Mouse (Mus musculus) left cerebral cortex, adult 11 months (tissue): ENCODE data around the gene Dscaml1.
A peak's percentile ranks its signal among the peaks of the same experiment; 100 is the strongest.

Experiments used
- DNase-seq: peaks from one replicate; pipeline ENCODE4 v3.0.0; 2022; ENCODE audit warnings: low spot score

Gene Dscaml1

DNA sequence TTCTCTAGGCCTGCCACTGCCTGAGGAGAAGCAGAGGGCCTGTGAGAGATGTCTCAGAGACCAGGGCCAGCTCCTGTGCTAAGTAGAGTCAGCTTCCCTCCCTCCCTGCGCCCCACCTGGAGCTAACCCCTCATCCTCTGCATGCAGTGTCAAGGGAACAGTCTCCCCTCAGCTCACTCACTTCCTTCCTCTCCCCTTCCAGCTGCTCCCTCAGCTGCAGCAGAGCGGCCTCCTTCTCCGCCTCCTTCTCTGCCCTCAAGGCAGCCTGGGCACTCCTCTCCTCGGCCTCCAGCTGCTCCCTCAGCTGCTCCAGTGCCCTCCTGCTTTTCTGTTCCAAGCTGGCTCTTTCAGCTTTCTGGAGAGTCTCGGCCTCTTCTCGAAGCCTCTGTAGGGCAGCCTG is 352.8 kb downstream of the Dscaml1 start:
- DNase-seq, result no peak

DNA sequence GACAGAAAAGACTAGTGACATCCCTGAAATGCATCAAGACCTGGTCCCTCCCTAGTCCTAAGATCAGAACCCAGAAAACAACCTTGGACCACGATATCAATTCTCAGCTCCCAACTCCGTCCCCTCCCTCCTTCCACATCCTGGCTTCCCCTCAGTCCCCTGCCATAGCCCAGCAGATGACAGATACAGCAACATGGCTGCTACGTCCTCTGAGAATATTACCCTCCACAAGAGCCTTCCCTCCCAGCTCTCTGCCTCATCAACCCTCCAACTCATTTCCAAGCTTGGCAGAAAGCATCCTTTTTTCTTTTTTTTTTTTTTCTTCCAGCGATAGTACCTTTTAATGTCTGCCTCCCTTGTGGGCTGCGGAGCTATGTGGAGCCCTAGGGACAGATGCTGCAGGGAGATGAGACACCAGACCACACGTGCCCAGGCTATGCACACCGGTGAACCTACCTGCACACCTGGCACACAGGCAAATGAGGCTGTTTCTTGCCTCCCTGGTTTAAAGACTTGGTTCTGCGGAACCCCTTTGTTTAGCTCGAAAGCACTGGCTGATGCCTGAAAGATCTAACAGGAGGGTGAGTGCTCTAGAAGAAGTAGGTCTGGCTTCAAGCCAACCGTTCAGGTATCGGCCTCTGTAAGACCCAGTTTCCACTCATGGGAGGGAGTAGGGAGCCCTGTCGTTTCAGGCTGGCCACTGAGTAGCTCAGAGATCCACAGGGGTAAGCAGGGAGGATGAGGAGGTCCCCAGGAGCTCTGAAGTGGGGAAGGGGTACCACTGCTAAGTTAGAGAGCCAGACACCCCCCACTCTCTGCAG is 357.0 kb downstream of the Dscaml1 start:
- no peak for DNase-seq

- DNase-seq, result no peak
Observed at GRCm38 (mm10) chr9:45787071-45787470, 360.6 kb downstream of the Dscaml1 start.

DNA sequence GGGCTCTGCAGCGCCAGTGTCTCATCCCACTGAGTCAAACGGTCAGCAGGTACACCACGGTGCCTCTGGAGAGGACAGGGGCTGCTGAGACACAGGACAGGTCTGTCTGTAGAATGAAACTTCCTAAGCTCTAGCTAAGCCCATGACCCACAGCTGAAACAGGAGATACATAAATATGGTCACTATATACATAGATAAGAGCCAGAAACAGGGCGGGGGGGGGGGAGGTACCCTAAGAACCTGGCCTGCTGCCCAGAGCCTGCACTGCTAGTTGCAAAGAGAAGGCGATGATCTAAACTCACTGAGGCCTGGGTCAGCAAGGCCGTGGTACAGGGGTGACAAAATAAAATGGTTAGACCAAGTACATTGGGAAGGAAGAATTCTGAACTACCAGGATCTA is 361.1 kb downstream of the Dscaml1 start:
- DNase-seq, result no peak

- no peak for DNase-seq
Observed at GRCm38 (mm10) chr9:45788405-45788804, 362.0 kb downstream of the Dscaml1 start.

DNA sequence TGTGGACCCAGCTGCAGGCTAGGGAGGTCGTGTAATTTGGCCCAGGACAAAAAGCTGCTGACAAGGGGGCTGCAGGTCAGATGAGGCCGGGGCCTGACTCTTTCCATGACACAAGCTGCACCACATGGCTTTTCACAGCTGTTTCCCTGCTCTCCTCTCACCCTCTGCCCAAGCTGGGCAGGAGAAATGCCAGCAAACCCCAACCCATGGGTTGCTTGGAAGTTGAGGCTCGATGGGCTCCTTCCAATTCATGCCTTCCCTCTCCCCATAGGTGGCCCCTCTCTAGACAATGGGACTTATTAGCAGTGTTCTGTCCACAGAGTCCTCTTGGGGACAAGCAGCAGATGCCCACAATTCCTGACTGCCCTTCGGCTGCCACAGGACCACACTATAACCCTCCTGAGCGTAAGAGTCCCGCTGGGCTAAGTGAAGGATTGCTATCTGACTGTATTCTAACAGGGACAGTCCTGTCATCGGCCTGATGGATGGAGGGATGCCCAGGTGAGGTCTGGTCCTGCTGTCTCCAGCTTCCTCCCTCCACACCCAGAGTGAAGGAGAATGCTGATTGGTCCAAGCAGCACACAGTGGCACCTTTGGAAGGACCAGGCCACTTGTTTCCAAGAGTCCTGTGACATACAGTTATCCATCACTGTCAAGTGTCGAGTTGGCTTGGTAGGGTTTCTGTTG is 365.2 kb downstream of the Dscaml1 start:
- DNase-seq, result no peak

DNA sequence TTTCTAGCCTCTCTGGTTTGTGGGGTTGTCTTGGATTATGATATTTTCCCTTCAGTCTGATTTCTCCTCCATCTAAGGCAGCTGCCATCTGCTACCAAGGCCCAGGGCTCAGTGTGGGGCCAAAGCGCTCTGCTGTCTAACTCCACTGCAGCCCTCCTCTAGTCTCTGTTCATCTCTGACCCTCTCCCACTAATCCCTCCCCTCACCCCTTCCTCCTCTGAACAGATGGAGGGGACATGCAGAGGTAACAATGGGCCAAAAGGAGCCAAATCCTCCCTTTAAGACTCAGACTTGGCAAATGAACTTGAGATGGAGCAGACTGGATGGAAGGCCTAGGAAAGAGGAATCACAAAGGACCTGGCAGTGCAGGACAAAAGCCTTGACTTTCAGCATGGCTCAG is 365.8 kb downstream of the Dscaml1 start:
- no peak for DNase-seq

DNA sequence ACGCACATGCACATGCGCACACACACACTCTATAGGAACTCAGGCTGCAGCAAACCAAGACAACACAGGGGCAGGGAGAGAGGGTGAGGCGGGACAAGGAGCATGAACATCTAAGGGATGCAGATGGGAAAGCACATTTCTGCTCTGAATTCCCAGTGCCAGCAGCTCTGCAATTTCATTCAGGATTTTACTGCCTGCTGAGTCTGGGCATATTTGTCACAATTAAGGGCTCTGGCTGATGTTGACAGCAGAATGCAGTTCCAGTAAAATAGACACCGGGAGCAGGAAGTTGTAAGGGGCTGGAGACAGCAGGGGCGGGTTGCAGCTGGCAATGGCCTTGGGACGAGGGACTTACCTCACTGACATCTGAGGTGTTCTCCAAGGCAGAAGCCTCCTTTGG is 367.3 kb downstream of the Dscaml1 start:
- no peak for DNase-seq

DNA sequence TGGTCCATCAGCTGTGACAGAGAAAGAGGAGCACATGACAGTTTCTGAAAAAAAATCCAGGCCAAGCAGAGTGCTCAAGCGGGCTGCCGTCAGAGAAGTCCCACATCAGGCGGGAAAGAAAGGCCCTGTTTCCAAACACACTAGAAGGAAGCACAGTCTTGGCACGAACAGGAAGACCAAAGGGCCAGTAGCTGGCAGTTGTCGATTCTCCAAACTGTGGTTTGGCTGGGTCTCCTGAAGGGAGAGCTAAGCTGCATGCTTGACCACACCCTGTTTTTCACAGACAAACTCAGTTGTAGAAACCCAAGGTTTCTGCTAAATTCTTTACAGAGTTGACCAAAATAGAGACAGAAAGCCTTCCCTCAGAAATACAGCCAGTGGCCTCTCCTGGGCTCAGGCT is 369.3 kb downstream of the Dscaml1 start:
- DNase-seq, result no peak

- no peak for DNase-seq
Observed at GRCm38 (mm10) chr9:45797271-45797670, 370.8 kb downstream of the Dscaml1 start.

DNA sequence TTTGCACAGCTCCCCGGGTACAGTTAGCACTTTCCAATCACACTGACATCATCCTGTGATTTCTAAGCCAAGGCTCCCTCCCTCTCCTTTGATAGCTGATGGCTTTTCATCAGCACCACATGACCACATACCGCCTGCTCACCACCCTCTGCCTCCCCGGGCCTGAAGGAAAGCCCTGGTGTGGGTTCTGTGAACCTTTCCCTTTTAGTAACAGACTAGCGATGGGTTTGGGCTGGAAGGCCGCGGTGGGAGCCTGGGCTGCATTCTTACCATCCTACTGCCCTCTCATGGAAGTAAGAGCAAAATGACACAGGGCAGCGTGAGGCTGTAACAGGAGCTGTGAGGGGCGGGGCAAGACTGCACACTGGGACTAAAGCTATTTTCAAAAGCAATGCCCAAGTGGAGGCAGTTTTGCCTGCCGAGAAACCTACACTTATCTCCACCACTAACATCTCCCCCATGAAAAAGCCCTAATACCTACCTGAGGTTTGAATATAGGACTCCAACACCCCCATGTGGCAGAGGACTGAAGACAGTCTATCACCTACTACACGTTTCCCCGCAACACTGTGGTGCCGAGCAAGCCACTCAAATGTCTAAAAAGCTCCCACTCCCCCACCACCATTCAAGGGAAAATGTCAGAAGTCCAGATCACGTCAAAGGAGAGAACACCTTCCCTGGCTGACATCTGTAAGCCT is 372.2 kb downstream of the Dscaml1 start:
- DNase-seq, result peak; percentile 13

- DNase-seq, result no peak
Observed at GRCm38 (mm10) chr9:45799402-45799801, 373.0 kb downstream of the Dscaml1 start.
